Mouse (Mus musculus) urinary bladder, adult 18-20 months (tissue): ENCODE measurements around the gene Lims1.

Source experiments
- DNase-seq, 2 experiments: peaks; one replicate each; pipeline ENCODE4 v3.0.0; 2022; ENCODE audit warnings: low spot score in 2 of 2, mixed read lengths in 2 of 2

Lims1 gene

DNA sequence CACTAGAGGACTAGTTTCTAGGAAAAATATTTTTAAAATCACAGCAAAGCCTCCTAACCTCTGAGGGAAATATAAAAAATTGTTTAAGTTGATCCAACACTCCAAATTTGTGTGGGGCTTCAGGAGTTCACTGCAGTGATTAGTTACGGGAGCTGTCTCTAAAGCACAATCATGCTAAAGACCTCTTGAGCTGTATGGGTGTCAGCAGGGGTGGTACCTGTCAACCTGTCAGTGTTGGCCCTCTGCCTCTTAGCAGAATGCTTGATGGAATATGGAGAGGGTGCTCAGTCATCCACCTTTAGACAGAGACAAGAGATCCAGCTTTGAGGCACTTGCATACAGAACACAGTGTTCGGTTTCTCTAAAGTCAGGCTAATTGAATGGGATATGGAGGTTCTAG is 60.5 kb downstream of the Lims1 start:
- no peak for DNase-seq

DNA sequence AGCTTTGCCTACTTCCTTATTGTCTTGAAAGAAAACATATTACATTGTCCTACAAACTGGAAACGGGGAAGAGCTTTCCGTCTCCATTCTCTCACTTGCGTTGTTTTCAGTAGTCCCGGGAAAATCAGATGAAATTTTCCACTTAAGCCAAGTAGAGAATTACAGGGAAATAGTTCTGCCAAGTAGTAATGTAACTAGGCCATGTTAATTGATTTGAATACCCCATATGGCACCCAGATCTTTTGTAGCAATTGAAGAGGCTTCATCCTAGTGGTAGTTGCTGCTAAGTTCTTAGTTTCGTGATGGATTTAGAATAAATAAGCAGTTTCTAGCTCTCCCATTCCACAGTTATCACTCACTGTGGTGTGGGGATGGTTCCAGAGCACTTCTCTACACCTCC is 62.4 kb downstream of the Lims1 start:
- DNase-seq = no peak

- no peak for DNase-seq
These were observed 63.7 kb downstream of the Lims1 start for GRCm38 (mm10) chr10:58386997-58387396.

DNA sequence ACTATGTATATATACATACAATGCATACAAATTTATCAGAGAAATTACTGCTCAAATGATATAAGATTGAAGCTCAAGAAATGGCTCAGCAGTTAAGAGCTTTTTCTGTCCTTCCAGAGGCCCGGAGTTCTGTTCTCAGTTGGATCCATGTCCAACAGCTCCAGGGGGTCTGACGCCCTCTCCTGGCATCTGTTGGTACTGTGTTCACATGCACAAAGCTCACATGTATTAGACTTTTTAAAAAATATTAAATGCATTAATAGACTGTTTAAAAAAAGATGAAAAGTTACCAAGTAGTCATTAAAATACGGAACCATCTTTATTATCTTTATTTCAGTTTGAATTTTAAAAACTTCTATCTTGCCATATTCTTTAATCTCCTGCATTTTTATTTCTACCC is 65.4 kb downstream of the Lims1 start:
- DNase-seq = no peak

DNA sequence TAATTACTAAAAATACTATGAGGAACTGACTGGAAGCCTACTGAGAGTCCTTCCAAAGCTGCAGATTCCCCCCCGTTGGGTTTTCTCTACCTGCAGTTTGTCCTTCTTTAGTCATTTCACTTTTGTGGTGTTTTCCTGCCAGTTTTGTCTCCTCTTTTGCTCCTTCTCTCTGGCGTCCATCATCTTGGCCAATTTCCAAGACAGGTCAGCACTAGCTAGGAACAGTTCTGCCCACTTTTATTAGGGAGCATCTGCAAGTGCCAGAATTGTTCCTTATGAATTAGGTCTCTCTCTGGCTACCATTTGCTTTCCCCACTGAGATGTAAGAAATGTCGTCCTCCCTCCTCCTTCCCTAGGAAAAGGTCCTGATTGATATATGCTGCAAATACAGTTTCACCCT is 65.9 kb downstream of the Lims1 start:
- DNase-seq = no peak

- DNase-seq = no peak
These were observed 69.2 kb downstream of the Lims1 start for GRCm38 (mm10) chr10:58392435-58392834.

- DNase-seq = no peak
These were observed 70.1 kb downstream of the Lims1 start for GRCm38 (mm10) chr10:58393026-58394014.

- no peak for DNase-seq
These were observed 70.9 kb downstream of the Lims1 start for GRCm38 (mm10) chr10:58394170-58394569.

DNA sequence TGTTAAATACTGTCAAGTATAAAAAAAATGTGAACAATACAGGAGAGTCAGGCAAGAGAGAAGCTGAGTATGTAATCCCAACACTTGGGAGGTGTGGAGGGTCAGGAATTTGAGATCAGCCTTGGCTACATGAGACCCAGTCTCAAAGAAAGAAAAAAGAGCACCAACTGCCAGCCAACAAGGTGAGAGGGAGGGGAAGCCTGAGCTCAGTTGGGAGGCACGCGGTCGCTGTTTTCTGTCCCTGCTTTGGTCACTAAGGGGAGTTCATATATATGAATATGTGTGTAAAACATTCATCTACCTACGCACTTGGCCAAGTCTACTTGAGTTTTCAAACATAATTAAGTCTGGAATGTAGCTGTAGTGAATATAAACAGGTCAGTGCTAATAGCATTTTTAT is 72.0 kb downstream of the Lims1 start:
- DNase-seq = no peak

DNA sequence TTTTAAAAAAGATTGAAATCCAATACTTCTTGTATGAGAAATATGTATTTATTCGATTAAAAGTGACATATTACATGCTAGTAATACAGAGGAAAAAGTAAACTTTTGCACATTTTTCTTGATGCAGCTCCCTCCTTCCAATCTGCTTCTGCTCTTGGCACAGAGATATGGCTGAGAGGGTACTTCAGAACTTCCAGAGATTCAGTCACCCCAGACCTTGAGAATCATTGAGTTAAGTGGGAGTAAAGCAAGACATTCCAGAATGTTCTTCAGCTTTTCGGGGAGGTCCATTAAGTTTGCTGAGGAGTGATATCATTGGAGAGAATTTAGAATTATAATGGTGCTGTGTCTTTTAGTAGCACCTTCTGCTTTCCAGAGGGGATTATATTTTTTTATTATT is 72.5 kb downstream of the Lims1 start:
- DNase-seq = no peak

- no peak for DNase-seq
These were observed 73.3 kb downstream of the Lims1 start for GRCm38 (mm10) chr10:58396600-58396999.

DNA sequence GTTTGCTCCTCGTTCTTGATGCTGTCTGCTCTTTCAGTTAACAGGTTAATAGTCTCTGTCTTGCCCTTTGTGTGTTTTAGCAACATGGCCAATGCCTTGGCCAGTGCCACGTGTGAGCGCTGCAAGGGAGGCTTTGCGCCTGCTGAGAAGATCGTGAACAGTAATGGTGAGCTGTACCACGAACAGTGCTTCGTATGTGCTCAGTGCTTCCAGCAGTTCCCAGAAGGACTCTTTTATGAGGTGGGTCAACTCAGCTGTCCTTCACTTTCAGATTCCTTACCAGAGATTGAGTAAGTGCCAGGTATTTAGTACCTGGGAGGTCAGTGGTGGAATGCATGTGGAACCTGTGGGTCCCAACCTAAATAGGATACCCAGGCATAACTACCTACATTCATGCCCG is 75.7 kb downstream of the Lims1 start:
- DNase-seq = no peak

DNA sequence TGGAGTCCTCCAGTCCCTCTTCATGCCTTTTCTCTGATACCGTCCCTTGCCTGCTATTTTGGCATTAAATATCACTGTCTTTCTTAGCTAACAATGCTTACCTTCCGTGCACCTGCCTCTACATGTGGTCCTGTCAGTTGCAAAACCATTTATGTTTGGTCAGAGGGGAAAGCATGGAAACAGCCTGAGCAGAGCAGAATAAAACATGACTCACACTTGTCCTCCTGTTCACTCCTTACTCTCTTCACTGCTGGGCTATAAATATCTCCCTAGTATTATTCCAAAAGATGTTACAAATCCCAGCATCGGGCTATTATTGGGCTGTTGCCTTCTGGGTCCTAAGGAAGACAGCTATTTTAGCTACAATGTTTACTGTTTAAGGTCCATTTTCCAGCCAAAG is 78.6 kb downstream of the Lims1 start:
- DNase-seq = peak in 1 of 2 experiments; percentile 16

GRCm38 (mm10) chr10:58404639-58405038 is 81.4 kb downstream of the Lims1 start:
- DNase-seq = no peak

DNA sequence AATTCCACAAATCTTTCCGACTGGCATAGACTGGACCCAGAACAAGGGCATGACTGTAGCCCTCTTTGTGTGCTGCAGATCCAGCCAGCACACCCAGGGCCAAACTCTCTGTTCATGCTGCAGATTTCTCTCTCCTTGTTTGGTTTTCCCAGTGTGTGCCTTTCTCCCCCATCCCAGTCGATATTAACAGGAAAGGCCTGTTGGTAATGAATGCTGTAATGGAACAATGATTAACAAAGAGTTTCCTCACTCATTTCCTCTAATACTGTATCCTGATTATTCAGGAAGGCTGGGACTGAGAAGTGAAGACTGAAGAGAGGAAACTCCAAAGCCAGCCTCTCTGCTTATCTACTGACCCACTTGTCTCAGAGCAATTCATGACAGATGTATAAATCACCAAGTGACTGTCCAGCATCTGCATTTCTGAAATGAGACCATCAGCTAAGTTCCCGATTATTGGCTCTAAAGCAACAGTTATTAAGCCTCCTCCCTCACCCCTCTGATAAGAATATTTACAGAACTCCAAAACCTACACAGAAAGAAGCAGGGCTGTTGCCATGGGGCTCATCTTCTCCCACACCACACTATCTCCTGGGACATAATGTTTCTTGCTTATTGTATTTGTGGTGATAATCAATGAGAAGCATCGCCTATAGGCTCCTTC is 82.2 kb downstream of the Lims1 start:
- no peak for DNase-seq

GRCm38 (mm10) chr10:58405949-58406305 is 82.7 kb downstream of the Lims1 start:
- no peak for DNase-seq

DNA sequence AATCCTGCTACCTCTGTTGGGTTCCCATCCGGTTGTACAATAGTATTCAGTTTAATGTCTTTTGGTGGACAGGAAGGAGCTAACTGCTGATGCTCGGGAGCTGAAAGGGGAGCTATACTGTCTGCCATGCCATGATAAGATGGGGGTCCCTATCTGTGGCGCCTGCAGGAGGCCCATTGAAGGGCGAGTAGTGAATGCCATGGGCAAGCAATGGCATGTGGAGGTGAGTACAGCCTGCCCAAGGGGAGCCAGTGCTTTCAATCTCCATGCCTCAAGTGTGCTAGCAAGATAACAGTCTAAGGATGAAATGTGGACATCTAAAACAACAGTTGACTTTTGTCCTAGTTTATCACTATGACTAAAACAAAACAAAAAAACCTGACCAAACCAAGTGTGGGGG is 89.1 kb downstream of the Lims1 start:
- no peak for DNase-seq

DNA sequence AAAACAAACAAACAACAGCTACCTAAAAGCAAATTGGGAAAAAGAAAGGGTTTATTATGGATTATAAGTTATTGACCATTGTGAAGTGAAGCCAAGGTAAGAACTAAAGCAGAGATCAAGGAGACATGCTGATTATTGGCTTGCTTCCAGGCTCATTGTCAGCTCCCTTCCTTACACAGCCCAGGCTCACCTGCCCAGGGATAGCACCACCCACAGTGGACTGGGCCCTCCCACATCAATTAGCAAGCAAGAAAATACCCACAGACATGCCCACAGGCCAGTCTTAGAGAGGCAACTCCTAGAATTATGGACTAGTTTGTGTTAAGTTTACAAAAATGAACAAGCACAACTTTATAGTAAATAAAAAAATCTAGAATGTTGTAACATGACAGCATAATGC is 89.6 kb downstream of the Lims1 start:
- no peak for DNase-seq

GRCm38 (mm10) chr10:58416702-58417101 is 93.4 kb downstream of the Lims1 start:
- DNase-seq = no peak

GRCm38 (mm10) chr10:58418290-58418971 is 95.2 kb downstream of the Lims1 start:
- DNase-seq = no peak

GRCm38 (mm10) chr10:58427930-58428329 is 104.7 kb downstream of the Lims1 start:
- DNase-seq = no peak

DNA sequence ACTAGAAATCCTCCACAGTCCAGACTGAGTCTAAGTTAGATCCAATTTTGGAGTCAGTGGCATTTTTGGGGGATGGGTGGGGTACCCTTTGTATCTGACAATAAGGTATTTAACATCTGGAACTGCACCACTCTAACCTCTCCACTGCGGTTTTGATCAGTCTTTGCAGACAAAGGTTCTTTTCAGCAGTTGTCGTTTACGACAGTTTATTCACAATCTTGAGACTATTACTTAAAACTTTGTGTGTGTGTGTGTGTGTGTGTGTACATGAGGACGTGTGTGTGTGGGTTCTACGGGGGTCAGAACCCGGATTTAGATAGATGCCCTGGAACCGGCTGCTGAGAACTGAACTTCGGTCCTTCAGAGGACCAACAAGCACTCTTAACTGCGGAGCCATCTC is 122.6 kb downstream of the Lims1 start:
- peak in 1 of 2 experiments; percentile 6 for DNase-seq
